Mouse (Mus musculus) heart, adult 2 months (tissue): ENCODE data around the gene Egflam.

Experiments
- CTCF ChIP-seq: fragments of 200-600 bp; IDR thresholded peaks from 2 replicates; pipeline ENCODE4 v1.8.1; 2022; ENCODE audit warnings: antibody characterized with exemption, mild to moderate bottlenecking, moderate library complexity
- EP300 ChIP-seq: fragments of 200-500 bp; IDR thresholded peaks from 2 replicates; pipeline ENCODE4 v1.6.1; 2011; ENCODE audit warnings: low read depth, low read length, control low read depth; ENCODE audit not compliant: insufficient read depth
- POLR2A ChIP-seq: fragments of 200-500 bp; IDR thresholded peaks from 2 replicates; pipeline ENCODE4 v1.6.1; 2011; ENCODE audit warnings: mild to moderate bottlenecking, low read depth, low read length, control low read depth; ENCODE audit not compliant: insufficient read depth

DNA sequence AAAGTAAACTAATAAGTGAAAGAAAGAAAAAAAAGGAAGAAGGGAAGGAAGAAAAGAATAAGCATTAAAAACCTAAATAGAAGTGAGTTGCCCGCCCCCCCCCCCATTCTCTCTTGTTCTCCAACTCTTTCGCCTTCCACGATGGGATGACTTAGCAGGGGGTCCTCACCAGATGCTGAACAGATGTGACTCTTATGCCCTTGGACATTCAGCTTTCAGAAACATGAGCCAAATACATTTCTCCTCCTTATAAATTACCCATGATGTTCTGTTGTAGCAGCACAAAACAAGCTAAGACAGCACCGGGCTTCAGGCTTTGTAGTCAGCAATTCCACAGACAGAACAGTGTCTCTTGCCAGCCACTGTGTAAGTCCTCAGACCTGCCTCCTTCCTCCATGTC, 89.5 kb downstream of the Egflam start:
- TF ChIP-seq CTCF = no peak
- TF ChIP-seq POLR2A = no peak
- TF ChIP-seq EP300 = no peak
